Mouse (Mus musculus) frontal cortex, postnatal 25 days (tissue): Measurements from ENCODE around the gene Gbf1.

Experiments
- DNase-seq, 2 experiments: peaks; one replicate each; pipeline ENCODE4 v3.0.0; 2022; ENCODE audit warnings: low spot score in 2 of 2

Gene Gbf1

DNA sequence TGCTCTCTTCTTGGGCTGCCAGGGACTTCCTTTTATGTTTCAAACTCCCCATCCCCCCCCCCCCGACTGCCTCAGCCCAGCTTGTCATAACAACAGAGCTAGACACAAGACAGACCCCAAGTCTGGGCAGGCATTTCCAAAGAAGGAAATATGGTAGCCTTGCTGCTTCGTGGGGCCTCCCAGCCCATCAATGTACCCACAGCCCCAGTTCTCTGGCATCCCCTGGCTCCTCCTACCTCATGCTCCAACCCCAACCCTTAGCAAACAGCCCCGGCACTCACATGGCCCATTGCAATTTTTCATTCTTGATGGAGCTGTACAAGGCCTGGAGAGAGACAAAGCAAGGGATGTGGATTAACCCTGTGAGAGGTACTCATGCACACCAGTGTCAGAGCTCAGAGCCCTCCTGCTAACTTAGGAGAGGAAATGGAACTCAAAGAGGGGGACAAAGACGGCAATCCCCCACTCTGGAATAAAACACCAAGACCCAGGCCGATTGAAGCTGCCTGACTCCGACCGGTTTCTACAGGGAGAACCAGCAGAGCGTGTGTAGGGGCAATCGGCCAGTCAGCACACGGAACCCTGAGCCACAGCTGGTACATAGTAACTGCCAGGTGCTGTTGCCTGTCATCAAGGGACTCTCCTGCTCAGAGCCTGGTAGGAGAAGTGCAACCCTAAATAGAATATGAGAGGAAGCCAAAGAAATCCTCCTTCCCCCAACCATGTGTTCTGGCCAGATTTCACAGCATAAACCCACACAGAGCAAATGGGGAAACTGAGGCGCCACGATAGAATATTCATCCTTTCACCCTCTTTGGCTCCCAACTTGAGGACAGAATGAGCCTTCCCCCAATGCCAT is 163.7 kb downstream of the Gbf1 start:
- DNase-seq = peak in 1 of 2 experiments; percentile 10

GRCm38 (mm10) chr19:46316846-46317545 is 164.7 kb downstream of the Gbf1 start:
- peak; percentile 53 to 61 for DNase-seq

- peak in 1 of 2 experiments; percentile 4 for DNase-seq
These were observed 165.2 kb downstream of the Gbf1 start for GRCm38 (mm10) chr19:46317546-46317885.

GRCm38 (mm10) chr19:46318031-46318471 is 165.7 kb downstream of the Gbf1 start:
- DNase-seq = peak; percentile 29 to 43

DNA sequence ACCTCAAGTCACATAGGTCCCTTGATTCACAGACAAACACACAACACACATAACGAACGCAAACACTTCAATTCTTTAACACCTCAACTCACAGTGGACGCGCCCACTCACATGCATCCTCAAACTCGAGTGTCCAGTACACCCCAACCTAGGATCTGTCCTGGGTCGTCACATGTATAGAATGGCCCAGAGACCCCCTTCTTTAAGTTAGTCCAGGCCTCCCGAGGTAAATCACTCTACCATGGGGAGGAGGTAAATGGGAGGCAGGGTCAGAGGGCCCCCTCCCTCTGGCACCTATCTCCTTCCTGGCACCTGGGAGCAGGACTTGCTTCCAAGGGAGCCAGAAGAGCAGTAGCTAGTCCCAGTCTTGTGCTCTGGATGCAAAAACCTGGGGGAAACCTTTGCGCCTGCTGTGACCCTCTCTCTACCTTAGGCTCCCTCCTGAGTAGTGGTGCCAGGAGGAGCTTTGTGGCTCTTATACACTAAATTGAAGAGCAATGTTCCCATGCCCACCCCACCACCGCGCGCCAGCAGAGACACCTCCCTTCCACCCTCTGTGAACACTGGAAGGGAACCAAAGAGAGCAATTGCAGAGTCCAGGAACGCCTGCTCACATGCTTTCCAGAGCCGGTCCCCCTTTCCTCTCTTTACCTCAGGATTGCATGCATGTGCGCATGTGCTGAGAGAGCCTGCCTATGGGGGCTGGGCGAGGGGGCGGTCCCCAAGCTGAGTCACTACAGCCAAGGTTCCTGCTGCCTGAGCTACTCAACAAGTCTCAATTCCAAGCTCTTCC is 166.5 kb downstream of the Gbf1 start:
- peak; percentile 82 to 87 for DNase-seq

DNA sequence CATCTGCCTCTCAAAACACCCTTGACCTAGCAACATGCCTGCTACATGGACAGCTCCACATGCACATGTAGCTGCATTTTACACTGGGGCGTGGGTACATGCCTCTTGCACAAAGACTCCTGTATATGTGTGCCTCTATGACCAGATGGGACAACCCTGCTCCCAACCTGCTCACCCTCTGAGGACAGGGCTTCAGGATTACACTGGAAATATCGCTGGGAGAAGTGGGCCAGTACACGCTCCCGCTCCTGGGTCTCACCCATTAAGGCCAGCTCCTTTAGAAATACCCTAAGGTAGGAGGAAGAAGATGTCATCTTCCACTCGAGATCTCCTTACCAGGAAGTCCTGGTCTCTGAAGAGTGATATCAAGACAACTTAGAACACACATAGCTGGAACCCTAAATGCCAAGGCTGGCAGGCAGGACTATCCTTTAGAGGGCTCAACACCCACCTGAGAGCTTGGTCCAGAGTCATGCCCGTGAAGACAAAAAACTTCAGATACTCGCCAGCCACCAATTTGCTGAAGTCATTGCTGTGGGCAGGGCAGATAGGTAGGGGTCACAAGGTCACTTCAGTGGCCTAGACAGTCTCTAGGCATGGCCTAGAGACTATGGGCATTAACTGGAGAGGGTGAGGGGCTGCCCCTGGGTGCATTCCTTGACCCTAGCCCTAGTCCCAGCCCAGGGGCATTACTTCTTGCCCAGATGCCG is 167.9 kb downstream of the Gbf1 start:
- DNase-seq = peak in 1 of 2 experiments; percentile 2

DNA sequence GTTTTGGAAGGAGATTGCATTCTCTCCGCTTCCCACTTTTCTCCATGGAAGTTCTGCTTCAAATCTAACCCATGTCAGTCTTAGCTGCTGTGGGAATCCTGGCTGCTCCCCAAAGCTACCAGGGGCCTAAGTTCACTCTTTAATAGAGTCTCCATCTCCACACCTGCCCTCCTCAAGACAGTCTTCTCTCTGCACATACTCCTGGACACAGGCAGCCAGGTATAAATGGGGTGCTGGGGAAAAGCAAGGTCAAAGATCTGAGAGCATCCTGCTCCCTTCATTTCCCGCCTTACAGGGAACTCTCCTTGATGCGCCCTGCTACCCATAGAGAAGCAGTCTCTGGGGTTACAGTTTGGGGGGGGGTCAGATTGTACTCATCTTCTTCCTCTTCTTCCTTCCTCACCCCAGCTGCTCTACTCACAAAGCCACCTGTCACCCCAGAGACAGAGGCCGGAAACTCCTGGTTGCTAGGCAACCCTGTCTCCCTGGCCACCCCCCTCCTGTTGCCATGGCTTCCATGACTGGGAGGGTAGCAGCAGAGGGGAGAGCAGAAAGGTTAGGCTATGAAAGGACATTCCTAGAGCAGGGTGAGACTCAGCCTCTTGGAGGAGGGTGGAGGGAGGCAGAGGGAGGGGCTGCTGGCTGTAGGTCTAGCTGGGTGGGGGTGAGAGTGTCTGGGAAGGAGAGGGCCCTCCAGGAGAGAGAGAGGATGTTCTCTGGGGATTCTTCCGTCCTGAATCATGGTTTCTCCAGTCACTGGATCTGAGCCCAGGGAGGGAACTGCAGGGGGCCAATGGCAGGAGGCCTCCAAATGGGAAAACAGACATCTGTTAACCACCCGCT is 169.0 kb downstream of the Gbf1 start:
- DNase-seq = peak in 1 of 2 experiments; percentile 13

- peak in 1 of 2 experiments; percentile 4 for DNase-seq
These were observed 170.1 kb downstream of the Gbf1 start for GRCm38 (mm10) chr19:46322144-46322995.

- peak in 1 of 2 experiments; percentile 2 for DNase-seq
These were observed 170.8 kb downstream of the Gbf1 start for GRCm38 (mm10) chr19:46322996-46323572.

DNA sequence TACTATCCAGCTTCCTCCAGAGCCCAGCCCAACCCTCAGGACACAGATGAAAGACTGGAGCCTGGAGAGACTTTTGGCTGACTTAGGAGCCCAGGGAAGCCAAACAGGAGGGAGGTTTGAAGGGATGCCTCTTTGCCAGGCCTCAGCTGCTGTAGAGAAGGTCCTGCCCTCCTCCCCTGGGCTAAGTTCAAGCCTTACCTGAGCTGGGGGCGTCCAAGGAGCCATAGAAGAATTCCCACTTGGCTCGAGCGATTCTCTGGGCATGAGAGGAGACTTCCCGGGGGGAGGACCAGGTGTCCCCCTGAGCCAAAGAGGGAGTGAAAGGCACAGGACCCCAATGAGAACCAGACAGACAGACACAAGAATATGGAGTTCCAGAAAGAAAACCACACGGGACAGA is 171.4 kb downstream of the Gbf1 start:
- DNase-seq = peak in 1 of 2 experiments; percentile 2

DNA sequence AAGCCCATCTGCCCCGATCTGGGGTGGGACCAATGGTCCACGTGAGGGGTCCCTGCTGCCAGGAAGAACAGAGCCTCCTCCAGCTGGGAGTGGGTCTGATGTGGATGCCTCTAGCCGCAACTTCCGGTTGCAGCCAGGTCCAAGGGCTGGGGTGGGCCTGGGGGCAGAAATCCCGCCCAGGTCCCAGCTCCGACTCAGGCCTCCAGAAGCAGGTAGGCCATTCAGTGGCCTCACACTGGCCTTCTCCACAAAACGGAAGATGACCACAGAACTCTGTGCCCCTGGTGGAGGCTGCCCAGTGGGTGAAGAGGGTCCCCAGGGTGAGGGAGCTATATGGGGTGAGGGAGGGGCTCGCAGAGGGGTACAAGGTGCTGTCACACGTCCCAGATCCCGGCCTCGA is 172.1 kb downstream of the Gbf1 start:
- no peak for DNase-seq

DNA sequence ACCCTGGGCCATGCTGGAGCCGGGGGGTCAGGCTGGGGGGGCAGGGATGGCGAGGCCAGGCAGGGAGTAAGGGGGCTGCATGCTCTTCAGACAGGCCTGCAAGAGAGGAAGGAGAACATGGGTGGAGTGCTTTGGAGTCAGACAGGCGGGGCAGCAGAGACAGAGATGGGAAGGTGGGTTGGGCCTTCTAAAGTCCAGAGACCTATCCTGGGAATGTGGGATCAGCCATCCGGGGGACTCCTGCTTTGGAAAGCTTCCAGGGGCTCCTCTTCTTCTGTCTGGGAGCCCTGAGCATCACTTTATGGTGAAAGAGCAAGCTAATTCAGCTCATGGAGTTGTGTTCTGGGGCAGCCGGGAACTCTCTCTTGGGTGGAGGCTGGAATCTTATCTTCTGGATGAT is 172.6 kb downstream of the Gbf1 start:
- peak in 1 of 2 experiments; percentile 1 for DNase-seq

GRCm38 (mm10) chr19:46326019-46326755 is 173.9 kb downstream of the Gbf1 start:
- DNase-seq = no peak

GRCm38 (mm10) chr19:46326756-46327305 is 174.5 kb downstream of the Gbf1 start, which contains the start of gene Psd:
Gene Psd, minus strand, starts transcription at chr19:46327156.
- no peak for DNase-seq

- DNase-seq = no peak
These were observed 175.3 kb downstream of the Gbf1 start for GRCm38 (mm10) chr19:46327531-46328064.

GRCm38 (mm10) chr19:46328081-46329030 is 176.0 kb downstream of the Gbf1 start, which contains the start of gene Fbxl15:
Gene Fbxl15, plus strand, starts transcription at chr19:46328184.
- peak; percentile 90 to 94 for DNase-seq
